Mouse (Mus musculus): ENCODE measurements around the gene Snrnp70.
"Not testable (repeated sequence)": the region's sequence is repeated elsewhere in the genome, so short reads cannot be mapped to it uniquely, and the experiment has no call there.

Snrnp70 gene

DNA sequence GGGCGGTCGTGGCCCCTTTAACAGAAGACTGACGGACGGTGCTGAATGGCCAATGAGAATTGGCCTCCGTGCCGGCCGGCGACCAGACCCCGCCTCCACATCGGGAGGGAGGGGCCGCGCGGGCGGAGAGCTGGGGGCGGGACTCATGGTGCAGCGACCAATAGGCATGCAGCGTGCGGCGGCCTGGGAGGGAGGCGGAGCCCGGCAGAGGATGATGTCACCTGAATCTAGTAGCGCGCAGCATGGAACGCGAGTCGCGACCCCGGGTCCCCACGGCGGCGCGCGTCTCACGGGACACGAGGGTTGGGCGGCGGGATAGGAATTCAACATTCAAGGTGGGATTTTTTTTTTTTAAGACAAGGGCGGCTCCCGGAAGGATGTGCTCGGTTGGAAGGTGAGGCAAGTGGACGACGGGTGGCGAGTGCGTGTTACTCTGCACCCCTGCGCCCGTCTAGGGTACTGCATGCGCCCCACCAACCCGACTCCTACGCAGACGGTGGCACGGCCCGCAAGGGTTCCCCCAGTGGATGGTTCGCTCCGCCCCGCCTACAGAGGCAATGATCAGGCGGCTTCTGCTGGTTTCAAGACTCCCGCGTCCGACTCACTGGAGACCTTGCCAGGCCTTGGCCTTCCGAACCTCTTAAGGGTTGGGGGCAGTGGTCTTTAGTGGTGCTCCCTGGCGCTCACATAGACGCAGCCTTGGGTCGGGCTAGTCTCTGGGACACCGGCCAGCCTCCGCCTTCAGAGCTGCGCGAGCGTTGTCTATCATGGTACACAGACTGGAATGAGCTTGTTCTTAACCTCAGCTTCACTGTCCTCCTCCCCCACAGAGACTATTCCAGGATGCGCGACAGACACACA is 28.3 kb downstream of the Snrnp70 start:
- peak; percentile 94 for DNase-seq (ENCODE audit: low spot score)

DNA sequence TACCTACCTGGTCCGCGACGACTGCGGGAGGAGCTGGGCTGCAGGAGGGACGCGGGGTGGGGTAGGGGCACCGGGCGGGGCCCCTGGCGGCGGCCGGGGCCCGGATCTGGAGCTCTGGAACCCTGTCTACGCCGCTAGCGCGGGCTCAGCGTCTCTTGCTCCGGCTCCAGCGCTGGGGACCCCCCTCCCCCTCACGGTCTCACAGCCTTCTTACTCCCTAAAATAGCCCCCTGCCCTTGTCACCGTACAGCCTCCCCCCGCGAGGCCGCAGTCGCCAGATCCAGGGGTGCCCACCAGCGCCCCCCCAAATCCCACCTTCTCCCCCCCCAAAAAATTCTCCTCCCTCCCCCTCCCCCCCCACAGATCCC is 28.9 kb downstream of the Snrnp70 start, which contains the start of gene Ppfia3:
Ppfia3 (minus strand) TSS at position 368 of the 368 bp plus-strand sequence.
- DNase-seq (ENCODE audit: low spot score), result no peak

DNA sequence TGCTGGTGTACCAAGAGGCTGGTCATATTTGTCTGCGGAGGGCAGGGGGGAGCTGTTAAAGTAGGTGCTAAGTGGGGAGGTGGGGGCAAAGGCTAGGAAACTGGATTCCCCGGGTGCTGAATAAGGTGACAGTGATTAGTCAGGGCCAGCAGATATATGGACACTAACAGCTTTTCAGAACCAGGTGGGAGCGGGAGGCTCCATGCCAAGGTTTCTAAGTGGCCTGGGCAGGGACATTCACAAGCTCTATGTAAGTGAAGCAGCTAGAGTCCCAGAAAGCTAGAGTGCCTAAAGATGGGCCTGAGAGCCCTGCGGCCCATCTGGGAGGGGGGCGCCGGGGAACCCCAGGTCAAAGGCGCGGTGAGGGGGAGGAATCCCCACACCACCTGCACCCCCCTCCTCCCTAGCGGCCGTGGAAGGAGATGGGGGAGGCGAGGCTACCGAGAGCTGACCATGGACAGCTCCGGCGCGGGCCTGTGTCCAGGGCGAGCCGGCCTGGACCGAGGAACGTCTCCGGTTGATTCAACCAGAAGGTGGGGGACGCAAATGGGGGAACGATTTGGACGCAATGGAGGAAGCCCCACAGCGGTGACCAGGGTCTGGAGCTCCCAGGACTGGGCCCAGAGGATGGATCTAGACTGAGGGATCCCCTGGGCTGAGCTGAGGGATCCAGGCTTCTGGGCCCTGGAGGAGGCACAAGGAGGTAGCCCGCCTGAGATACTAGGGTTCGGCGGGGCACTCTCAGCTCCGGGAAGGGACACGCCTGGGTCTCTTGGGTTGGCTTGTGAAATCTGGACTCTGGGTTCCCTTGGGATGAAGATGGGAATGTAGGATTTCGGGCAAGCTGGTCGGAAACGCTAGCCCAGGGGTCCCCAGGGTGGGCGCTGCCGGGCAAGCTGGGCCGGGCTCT is 29.5 kb downstream of the Snrnp70 start:
- DNase-seq (ENCODE audit: low spot score), result no peak

DNA sequence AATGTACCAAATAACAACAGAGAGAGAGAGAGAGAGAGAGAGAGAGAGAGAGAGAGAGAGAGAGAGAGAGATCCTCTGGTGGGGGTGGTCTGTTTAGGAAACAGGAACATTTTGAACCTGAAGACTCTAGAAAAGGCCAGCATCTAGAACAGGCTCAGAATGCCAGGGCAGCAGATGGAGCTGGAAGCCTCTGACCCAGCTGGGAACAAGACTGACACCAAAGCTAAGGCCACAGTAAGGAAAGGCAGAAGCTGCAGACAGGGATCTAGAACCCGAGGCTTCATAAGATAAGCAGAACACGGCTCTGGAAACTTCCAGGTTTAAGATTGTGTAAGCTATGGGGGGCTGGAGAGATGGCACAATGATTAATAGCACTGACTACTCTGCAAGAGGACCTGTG is 31.6 kb downstream of the Snrnp70 start:
- DNase-seq (ENCODE audit: low spot score), result no peak

DNA sequence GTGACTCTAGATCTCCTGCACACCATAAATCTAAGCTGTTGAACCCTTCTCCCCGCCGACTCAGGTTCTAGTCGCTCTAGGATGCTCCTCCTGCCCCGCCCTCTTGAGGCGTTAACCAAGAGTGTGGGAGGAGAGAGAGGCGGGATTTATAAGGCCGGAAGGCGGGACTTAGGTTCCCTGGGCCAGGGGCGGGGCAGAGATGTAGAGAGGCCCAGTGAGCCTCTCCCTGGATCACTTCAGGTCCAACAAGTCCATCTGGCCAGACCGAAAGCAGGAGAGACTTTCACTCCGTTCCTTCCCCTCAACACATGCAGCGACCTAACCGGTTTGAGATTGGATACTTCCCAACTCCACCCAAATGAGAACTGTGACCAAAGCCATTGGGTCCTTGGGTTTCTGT is 32.7 kb downstream of the Snrnp70 start:
- DNase-seq (ENCODE audit: low spot score), result no peak

DNA sequence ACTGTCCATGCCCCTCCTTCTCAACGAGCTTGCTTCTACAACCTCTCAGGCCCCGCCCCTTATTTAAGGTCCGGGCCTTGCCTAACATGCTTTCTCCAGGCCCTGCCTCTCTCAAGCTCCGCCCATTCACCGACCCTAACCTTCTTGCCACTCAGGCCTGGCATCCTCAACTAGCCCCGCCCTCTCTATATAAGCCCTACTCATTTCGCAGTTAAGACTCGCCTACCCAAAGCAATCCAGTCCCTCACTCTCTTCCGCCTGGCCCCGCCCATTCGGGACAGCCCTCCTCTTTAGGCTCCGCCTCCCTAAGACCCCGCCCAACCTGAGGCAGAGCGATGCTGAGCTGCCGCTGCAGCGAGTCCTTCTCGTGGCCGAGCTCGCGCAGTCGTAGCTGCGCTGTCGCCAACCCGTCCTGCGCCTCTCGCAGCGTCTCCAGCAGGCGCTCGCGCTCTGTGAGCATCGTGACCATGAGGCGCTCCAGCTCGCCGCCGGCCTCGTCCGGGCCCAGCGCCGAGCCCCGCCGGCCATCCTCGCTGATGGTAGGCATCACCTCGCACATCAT is 34.2 kb downstream of the Snrnp70 start:
- DNase-seq (ENCODE audit: low spot score), result peak; percentile 58

DNA sequence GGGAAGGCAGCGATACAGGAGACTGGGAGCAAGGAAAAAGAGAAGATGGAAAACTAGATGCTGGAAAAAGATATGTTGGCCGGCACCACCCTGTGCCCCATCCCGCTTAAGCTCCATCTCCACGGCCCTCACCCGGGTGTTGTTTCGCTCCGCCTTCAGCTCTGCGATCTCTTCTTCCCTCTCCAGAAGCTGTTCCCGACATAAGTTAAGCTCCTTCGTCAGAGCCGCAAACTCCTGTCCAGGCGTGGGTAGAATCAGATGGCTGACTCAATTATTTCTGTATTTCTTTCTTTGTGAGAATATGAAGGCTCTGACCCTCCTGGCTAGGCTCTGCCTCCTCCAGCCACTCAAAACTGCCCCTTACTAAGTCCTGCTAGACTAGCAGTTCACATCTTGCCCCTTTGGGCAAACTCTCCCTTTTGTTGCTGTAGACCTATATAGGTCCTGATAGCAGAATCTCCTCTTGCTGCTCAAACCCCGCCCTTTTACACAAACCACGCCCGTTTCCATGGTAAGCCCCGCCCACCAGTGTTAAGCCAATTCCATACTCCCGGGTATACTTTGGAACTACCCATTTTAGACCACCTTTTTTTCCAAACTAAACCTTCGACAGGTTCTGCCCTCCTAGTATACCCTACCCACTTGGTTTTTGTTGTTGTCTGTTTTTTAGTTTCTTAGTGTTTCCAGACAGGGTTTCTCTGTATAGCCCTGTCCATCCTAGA is 35.0 kb downstream of the Snrnp70 start:
- no peak for DNase-seq (ENCODE audit: low spot score)

DNA sequence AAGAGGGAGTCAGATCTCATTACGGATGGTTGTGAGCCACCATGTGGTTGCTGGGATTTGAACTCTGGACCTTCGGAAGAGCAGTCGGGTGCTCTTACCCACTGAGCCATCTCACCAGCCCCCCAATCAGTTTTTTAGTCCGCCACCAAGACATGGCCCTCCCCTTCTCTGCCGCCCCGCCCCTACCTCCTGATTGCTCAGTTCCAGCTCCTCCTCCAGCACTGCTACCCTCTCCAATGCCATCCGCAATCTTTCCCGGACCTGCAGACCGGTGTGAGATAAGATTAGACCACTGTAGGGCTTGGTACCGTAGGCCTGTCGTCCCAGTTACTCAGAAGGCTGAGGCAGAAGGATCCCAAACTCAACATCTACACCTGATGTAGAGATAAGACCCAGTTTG is 36.5 kb downstream of the Snrnp70 start:
- DNase-seq (ENCODE audit: low spot score), result not testable (repeated sequence)

DNA sequence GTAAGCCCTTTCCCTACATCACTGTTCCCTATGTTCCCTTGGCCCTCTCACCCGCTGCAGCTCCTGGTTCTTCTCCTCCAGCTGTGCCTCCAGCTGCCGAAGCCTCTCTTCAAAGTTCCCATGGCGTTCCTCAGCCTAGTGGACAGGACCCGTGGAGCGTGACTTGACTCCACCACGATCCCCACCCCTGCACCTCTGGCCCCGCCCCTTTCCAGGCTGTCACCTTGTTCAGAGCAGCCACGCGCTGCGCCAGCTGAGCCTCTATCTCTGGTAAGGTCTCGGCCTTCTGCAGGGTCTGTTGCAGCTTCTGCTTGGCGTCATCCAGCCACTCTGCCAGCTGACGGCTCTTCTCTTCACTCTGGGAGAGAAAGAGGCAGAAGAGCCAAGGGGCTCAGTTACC is 39.5 kb downstream of the Snrnp70 start:
- no peak for DNase-seq (ENCODE audit: low spot score)

DNA sequence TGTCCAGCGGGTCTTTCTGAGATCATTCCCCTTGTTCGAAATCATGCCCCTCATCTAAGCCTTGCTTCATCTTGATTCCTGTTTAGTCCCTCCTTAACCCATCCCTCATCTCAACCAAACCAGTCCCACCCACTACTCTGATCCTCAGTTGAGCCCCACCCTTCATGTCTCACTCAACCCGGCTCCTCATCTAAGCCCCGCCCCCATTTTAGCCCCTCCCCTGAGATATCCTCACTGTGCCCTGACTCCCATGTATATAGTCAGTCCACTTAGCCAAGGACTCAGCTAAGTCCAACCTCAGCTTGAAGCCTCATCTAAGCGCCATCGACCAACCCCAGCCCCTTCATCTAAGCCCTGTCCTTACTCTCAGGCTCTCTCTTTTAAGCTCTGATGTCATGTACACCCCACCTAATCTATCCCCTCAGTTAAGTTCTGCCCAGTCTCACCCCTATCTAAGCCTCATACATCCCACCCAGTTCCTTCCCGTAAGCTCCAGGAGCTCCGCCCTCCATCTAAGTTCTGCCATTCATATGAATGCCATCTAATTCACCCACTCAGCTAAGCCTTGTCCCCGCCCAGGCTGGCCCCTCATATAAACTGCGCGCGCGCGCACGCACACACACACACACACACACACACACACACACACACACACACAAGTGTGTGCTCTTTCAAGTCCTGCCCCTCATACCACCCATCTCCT is 40.1 kb downstream of the Snrnp70 start:
- no peak for DNase-seq (ENCODE audit: low spot score)

DNA sequence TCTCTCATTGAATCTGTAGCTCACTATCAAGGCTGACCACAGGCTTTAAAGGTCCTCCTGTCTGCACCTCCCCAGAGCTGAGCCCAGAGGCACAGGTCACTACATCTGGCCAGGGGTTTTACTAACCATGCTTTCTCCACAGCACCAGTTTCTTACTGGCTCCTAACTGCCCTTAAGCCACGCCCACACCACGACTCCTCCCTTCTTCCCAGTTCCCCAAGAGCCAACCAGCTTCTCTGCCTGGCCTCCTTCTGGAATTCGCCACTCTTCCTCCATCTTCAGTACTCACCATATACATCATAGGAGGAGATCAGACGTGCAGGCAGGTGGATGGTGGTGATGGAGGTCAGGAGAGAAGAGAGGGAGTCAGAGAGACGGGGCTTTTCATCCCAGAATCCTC is 42.5 kb downstream of the Snrnp70 start:
- no peak for DNase-seq (ENCODE audit: low spot score)

DNA sequence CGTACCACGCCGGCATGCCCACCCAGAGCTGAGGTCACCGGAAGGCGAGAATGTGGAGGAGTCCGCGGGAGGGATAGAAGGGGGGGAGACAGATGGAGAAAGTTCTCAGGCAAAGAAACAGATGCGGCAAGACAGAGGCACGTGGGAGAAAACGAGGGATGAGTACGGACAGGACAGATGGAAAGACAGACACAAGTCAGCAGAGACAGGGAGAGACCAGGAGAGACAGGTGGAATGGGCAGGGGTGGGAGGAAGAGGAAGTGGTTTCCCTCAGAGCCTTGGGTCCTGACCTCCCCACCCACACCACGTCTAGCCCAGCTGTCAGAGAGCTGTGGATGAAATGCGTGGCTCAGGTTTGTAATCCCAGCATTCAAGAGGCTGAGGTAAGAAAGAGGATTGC is 48.6 kb downstream of the Snrnp70 start:
- DNase-seq (ENCODE audit: low spot score), result no peak

DNA sequence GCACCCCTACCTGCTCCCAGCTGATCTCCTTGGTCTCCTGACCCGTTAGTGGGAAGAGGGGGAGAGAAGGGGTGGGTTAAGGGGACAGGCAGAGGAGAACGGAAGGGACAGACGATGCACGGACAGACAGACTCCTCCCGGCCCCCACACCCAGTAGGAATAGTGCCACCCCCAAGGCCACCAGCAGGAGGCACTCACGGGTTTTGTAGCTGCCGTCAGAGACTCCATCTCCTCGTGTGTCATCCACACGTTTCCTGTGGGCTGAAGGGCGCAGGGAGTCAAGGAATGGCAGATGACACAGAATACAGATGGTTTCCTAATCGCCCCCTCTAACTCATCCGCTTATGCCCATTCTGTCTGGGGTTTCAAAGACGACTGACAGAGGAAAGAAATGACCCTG is 52.0 kb downstream of the Snrnp70 start:
- DNase-seq (ENCODE audit: low spot score), result no peak

DNA sequence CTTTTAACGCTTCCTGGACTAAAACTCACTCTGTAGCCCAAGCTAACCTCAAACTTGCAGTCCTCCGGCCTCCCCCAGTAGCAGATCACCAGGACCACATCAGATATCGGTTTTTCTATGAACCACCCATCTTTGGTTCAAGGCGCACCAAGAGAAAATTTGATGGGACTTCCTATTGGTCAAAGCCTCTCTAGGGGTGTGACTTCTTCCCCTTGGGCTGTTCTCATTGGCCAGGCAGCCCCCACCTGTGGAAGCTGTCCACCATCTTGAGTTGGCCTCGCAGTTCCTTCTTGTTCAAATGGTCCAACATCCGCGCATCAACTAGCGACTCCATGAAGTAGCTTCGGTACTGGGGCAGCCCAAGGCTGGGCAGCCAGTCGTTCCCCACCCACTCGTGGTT is 53.5 kb downstream of the Snrnp70 start:
- DNase-seq (ENCODE audit: low spot score), result no peak

DNA sequence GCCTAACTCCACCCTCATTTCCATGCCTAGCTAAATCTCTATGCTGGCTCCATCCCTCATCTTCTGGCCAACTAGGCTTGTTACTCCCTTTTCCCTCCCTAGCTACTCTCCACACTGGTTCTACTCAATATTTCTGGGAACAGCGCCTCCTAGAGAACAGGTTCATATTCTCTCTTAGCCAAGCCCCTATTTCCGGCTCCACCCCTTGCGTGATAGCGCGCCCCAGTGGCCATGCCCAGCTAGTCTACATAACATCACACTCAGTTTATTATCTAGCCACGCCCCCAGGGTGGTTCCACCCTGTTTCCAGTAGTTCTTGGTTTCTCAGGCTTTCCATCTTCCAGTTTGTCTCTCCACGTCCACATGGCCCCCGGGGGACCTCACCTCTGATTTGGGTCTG is 54.2 kb downstream of the Snrnp70 start:
- DNase-seq (ENCODE audit: low spot score), result peak; percentile 66

DNA sequence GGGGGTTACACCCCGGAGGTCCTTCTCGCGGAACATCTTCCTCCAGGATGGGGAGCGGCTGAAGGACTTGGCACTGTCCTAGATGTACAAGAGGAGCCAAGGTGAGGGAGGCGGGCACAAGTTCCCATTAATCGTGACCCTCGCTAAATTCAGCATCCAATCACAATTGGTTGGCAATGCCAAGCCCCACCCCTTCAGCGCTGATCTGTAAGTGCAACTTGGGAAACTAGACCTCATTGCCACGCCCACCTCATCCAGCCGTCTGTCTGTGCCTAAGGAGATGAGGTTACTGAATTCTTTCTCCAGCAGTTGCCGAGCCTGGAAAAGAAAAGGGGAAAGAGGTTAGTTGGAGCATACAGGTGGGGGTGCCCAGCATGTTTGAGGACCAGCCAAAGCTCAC is 54.9 kb downstream of the Snrnp70 start:
- no peak for DNase-seq (ENCODE audit: low spot score)

DNA sequence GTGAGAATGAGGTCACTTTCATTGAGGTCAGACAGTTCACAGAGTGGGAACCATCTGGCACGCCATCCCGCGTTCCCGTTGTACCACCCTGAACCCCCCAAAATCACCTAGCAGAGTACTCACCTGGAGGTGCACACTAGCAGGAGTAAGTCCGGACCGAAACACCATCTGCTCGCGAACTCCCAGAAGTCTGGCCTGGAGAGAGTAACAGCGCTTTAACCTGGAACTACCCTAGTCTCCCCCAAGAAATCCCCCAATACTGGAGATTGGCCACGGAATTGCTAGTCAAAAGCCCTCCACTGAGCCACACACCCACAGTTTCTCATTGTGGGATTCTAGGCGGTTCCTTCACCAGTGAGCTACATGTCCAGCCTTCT is 55.5 kb downstream of the Snrnp70 start:
- DNase-seq (ENCODE audit: low spot score), result no peak

DNA sequence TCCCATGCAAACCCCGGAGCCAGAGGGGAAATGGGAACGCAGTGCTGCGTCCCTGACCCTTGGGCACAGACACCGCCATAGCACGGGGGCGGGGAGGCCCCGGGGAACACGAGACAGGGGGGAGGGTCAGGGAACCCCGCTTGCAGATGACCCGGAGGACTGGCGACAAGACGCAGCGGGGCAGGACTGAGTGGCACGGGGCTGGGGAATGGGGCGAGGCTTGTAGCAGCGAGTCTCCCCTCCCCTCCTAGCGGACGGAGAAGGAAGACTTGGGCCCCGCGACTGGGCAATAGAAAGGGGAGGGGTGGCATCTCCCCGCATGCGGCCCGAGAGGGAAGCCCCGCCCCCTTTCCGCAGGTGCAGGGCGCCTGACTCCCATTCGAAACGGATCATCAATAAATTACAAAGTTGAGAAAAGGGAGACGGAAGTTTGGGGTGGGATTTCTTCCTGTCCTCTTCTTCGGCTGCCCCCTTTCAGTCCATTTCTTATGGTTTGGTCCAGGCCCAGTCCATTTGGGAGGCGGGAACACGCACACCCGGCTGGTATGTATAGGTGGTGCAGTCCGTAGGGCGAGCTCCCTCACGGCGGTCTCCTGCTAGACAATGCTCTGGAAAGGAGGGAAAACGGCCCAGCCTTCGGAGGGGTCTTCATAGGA is 56.0 kb downstream of the Snrnp70 start:
- no peak for DNase-seq (ENCODE audit: low spot score)

DNA sequence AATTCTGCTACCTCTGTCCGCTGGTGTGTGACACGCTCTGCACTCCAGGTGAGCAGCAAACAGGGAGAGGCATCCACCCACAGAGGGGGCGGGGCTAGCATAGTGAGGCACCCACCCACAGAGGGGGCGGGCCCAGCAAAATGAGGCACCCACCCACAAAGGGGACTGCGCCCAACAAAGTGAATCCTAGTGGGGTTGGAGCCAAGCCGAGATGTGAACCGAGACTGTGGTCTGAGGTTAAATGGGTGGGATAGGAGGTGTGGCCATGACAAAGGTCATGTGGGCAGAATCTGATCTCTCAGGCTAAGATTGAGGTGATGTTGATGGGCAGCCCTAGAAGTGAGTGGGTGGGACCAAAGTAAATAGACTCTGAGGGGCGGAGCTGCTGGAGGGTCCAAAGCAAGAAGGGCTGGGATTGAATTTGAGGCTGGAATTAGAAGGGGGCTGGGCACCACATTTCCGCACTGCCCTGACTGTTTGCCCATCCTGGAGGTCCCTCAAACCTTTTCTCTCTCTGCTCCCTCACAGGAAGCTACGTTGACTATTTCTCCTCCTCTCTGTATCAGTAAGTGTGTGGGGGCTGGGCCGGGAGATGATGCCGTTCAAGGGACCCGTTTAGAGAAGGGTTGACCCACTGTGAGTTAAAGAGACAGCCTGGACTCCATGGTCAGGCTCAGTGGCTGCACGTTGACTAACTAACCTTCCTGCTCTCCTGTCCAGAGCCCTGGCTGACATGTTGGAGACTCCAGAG is 57.2 kb downstream of the Snrnp70 start:
- no peak for DNase-seq (ENCODE audit: low spot score)

DNA sequence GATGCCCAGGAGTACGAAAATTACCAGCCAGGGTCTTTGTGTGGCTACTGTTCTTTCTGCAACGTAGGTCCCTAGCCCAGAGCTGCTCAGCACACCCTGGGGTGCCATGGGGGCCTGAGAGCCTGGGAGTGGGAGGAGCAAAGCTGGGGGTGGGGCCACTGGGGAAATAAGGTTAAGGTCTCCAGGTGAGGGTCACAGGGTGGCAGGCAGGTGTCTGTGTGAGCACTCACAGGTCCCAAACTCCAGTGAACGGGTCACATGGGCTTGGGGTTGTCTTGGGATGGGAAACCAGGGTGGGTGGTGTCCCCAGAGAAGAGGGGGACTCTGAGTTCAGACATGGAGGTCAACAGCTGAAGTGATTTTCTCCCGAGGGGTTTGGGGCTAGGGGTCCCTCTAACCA is 58.1 kb downstream of the Snrnp70 start:
- DNase-seq (ENCODE audit: low spot score), result no peak

Data from spleen, adult 12 weeks (tissue).